Mouse (Mus musculus): ENCODE measurements around the gene Thsd4.

Thsd4 gene

GRCm38 (mm10) chr9:60373161-60373737 lies 148.6 kb downstream of the Thsd4 start:
- DNase-seq, result peak; percentile 20

GRCm38 (mm10) chr9:60368516-60368915 lies 153.3 kb downstream of the Thsd4 start:
- no peak for DNase-seq

- no peak for DNase-seq
Observed at GRCm38 (mm10) chr9:60367617-60368305, 154.1 kb downstream of the Thsd4 start.

GRCm38 (mm10) chr9:60364166-60364781 lies 157.6 kb downstream of the Thsd4 start:
- no peak for DNase-seq

- no peak for DNase-seq
Observed at GRCm38 (mm10) chr9:60352351-60352750, 169.5 kb downstream of the Thsd4 start.

- no peak for DNase-seq
Observed at GRCm38 (mm10) chr9:60351153-60351552, 170.7 kb downstream of the Thsd4 start.

GRCm38 (mm10) chr9:60336147-60336546 lies 185.7 kb downstream of the Thsd4 start:
- DNase-seq, result no peak

GRCm38 (mm10) chr9:60335455-60335854 lies 186.4 kb downstream of the Thsd4 start:
- DNase-seq, result no peak

GRCm38 (mm10) chr9:60329911-60330310 lies 191.9 kb downstream of the Thsd4 start:
- DNase-seq, result no peak

GRCm38 (mm10) chr9:60324716-60325115 lies 197.1 kb downstream of the Thsd4 start:
- DNase-seq, result no peak

- DNase-seq, result no peak
Observed at GRCm38 (mm10) chr9:60323435-60323834, 198.4 kb downstream of the Thsd4 start.

- DNase-seq, result peak; percentile 61
Observed at GRCm38 (mm10) chr9:60317291-60317690, 204.6 kb downstream of the Thsd4 start.

GRCm38 (mm10) chr9:60316510-60316909 lies 205.3 kb downstream of the Thsd4 start:
- DNase-seq, result peak; percentile 43

- no peak for DNase-seq
Observed at GRCm38 (mm10) chr9:60315533-60315932, 206.3 kb downstream of the Thsd4 start.

GRCm38 (mm10) chr9:60313661-60314060 lies 208.2 kb downstream of the Thsd4 start:
- no peak for DNase-seq

- DNase-seq, result no peak
Observed at GRCm38 (mm10) chr9:60312670-60313069, 209.2 kb downstream of the Thsd4 start.

GRCm38 (mm10) chr9:60311594-60312128 lies 210.2 kb downstream of the Thsd4 start:
- peak; percentile 60 for DNase-seq

- DNase-seq, result no peak
Observed at GRCm38 (mm10) chr9:60310741-60311317, 211.0 kb downstream of the Thsd4 start.

GRCm38 (mm10) chr9:60309786-60310711 lies 211.8 kb downstream of the Thsd4 start:
- DNase-seq, result peak; percentile 77

- no peak for DNase-seq
Observed at GRCm38 (mm10) chr9:60308182-60308581, 213.7 kb downstream of the Thsd4 start.

GRCm38 (mm10) chr9:60307469-60307868 lies 214.4 kb downstream of the Thsd4 start:
- DNase-seq, result no peak

GRCm38 (mm10) chr9:60306241-60306640 lies 215.6 kb downstream of the Thsd4 start:
- DNase-seq, result peak; percentile 58

Data from kidney, postnatal 10 days (tissue).